Mouse (Mus musculus) midbrain, postnatal 0 days (tissue): Measurements from ENCODE around the gene Patj. TPM values are rescaled to one million over a fixed set of nuclear protein-coding genes. Genes with fewer than 3 reads are reported as not detected.

Source experiments
- ATAC-seq: fragments of 200-750 bp; cut with Nextera tagmentation; 2 replicates; pipeline ENCODE4 v1.8.0; 2017; ENCODE audit warnings: moderate number of reproducible peaks, mild to moderate bottlenecking, moderate TSS enrichment, moderate library complexity; ENCODE audit not compliant: low FRiP score
- DNase-seq: peaks from one replicate; pipeline ENCODE4 v3.0.0-alpha.2; 2015; ENCODE audit warnings: low spot score
- H3K27ac ChIP-seq: fragments of 300-500 bp; sonication (generic); 2 replicates; pipeline ENCODE4 v1.5.1; 2014; ENCODE audit warnings: low read depth, mild to moderate bottlenecking, low read length, mixed read lengths
- H3K27me3 ChIP-seq: fragments of 300-500 bp; sonication (generic); 2 replicates; pipeline ENCODE4 v1.6.1; 2014; ENCODE audit warnings: low read length, control low read depth, mixed read lengths; ENCODE audit not compliant: insufficient read depth
- H3K36me3 ChIP-seq: fragments of 300-500 bp; sonication (generic); 2 replicates; pipeline ENCODE4 v1.6.1; 2014; ENCODE audit warnings: low read length, control low read depth, mixed read lengths; ENCODE audit not compliant: insufficient read depth
- H3K4me1 ChIP-seq: fragments of 300-500 bp; sonication (generic); 2 replicates; pipeline ENCODE4 v1.6.1; 2014; ENCODE audit warnings: mild to moderate bottlenecking, control low read depth, antibody characterized with exemption, low read length, mixed read lengths; ENCODE audit not compliant: insufficient read depth
- H3K4me2 ChIP-seq: fragments of 300-500 bp; sonication (generic); 2 replicates; pipeline ENCODE4 v1.6.1; 2014; ENCODE audit warnings: low read depth, mild to moderate bottlenecking, low read length, mixed read lengths; ENCODE audit not compliant: poor library complexity, severe bottlenecking
- H3K4me3 ChIP-seq: fragments of 300-500 bp; sonication (generic); 2 replicates; pipeline ENCODE4 v1.5.1; 2014; ENCODE audit warnings: low read depth, mild to moderate bottlenecking, low read length, moderate library complexity
- H3K9ac ChIP-seq: fragments of 300-500 bp; sonication (generic); replicated peaks from 2 replicates; pipeline ENCODE4 v1.6.1; 2014; ENCODE audit warnings: mild to moderate bottlenecking, low read length, moderate library complexity, mixed read lengths; ENCODE audit not compliant: poor library complexity, severe bottlenecking
- H3K9me3 ChIP-seq: fragments of 300-500 bp; sonication (generic); 2 replicates; pipeline ENCODE4 v1.6.1; 2016; ENCODE audit warnings: low read length, control low read depth
- CTCF ChIP-seq: IDR thresholded peaks from 2 replicates; pipeline ENCODE4 v1.5.1; 2016; ENCODE audit warnings: antibody characterized with exemption, mild to moderate bottlenecking
- WGBS: fragments of 180-500 bp; shearing (Covaris S2); extraction: QIAGEN DNeasy Blood & Tissue Kit; methylation state at CpG from one replicate; pipeline ENCODE4 v1.1.7; 2014; 5-methylcytosine and 5-hydroxymethylcytosine counted together
- polyA plus RNA-seq: library from polyadenylated mRNA; unstranded; fragments of >200 nt; fragmentation: Nextera tagmentation; extraction: Ambion mirVana; gene quantifications from 2 replicates; pipeline ENCODE4 v1.2.1, GENCODE M21; 2015
- total RNA-seq: library from RNA; depleted of rRNA; stranded (reverse); fragments of >200 nt; gene quantifications from 2 replicates; pipeline ENCODE4 v1.2.3, GENCODE M21; 2014

Patj gene
- total and polyA plus RNA-seq, 2 experiments from 2014 or later, result 6.9 to 16.9 TPM

DNA sequence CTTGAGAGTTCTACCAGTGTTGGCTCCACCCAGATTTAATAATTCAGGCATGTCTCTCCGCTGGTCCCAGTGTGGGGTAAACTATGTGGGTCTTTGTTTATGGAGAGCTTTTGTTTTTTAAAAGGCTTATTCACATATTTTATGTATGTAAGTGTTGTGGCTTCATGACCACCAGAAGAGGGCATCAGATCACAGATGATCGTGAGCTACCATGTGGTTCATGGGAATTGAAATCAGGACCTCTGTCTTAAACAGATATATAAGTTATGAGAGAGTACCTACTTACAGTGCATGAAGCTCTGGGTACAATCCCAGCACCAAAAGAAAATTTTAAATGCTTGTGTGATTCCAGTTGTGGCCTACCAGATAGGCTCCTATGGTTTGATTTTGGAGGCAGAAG, 344.2 kb downstream of the Patj start:
- no peak overlapping the region for H3K27ac ChIP-seq
- ATAC-seq (no peak), DNase-seq (peak; percentile 59)
- no peaks in the 10 kb centered on the region for H3K27me3 ChIP-seq
- no peaks in the 10 kb centered on the region for H3K4me1 ChIP-seq
- no peak overlapping the region for H3K9ac ChIP-seq
- no peaks in the 10 kb centered on the region for H3K36me3 ChIP-seq
- no peaks in the 10 kb centered on the region for H3K9me3 ChIP-seq
- peak; percentile 79 for TF ChIP-seq CTCF
- WGBS, result 32% methylated on average over 2 of the region's 2 CpGs
- H3K4me2 ChIP-seq, result no peak overlapping the region
- no peak overlapping the region for H3K4me3 ChIP-seq

DNA sequence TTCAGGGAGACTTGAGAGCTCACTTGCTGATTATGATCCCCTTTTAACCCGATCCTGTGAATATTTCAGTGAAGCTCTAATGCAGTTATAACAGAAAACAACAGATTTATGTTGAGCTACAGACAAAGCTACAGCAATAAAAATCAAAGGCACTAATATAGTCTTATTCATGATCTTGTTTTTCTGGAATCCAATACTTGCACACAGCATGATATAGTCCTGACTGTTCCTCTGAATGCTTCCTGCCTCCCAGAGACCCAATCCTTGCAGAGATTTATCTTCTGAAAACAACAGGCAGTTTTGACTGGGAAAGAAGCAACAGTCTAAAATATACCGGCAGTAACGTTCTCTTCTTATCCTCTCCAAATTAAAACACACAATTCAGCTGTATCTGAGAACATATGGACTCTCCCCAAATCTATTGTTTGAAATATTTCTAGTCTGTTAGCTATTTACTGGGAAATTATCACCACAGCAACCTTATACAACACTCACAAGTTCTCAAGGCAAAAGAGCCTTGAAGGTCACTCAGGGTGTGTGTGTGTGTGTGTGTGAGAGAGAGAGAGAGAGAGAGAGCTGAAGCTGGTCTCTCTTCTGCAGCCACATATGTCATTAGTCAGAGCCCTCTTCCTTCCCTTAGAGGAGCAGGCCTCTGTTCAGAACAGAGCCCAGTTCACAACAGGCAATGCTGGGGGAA, 347.8 kb downstream of the Patj start:
- H3K4me1 ChIP-seq, result no peaks in the 10 kb centered on the region
- no peak overlapping the region for H3K4me3 ChIP-seq
- ATAC-seq, result no peak
- H3K9ac ChIP-seq, result no peak overlapping the region
- H3K27me3 ChIP-seq, result no peaks in the 10 kb centered on the region
- no peaks in the 10 kb centered on the region for H3K36me3 ChIP-seq
- WGBS, result 61% methylated on average over 3 of the region's 3 CpGs
- H3K4me2 ChIP-seq, result no peak overlapping the region
- no peak overlapping the region for H3K27ac ChIP-seq
- no peak for DNase-seq
- TF ChIP-seq CTCF, result no peak
- no peaks in the 10 kb centered on the region for H3K9me3 ChIP-seq

DNA sequence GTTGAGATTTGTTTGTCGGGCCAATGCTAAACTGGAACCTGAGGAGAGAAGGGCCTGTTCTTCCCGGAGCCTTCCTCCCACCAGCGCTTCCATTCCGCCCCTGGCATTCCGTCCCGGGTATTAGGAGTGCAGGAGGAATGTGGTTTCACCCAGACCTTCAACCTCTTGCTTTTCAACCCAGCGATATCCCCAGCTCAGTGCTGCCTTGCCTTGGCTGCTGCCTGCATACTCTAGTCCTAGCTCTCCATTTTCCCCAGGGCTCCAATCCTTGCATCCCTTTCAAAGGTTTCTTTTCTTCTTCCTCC, 348.3 kb downstream of the Patj start:
- H3K27ac ChIP-seq, result no peak overlapping the region
- WGBS, result 31% methylated on average over 7 of the region's 7 CpGs
- H3K9ac ChIP-seq, result no peak overlapping the region
- H3K36me3 ChIP-seq, result no peaks in the 10 kb centered on the region
- TF ChIP-seq CTCF, result no peak
- no peak for DNase-seq
- no peaks in the 10 kb centered on the region for H3K27me3 ChIP-seq
- H3K4me2 ChIP-seq, result no peak overlapping the region
- H3K4me3 ChIP-seq, result no peak overlapping the region
- H3K4me1 ChIP-seq, result no peaks in the 10 kb centered on the region
- no peaks in the 10 kb centered on the region for H3K9me3 ChIP-seq
- ATAC-seq, result no peak

DNA sequence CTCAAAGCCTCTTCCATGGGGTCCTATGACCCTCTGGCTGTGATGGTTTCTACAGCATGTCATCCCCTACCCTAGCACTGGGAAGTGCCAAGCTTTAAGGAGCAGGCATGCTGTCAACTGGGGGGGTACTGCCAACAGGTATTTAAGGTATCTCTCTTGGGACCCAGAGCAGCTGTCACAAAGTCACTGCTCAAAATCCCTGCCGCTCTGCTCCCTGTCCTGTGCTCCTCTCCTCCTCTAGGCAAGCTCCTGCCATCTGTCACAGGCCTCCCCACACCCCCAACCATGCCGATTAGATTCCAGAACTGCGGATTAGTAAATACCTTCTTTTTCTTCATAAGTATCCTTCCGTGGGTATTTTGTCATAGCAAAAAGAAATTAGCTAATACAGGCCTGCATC, 358.9 kb downstream of the Patj start:
- no peaks in the 10 kb centered on the region for H3K27me3 ChIP-seq
- 71% methylated on average over 4 of the region's 4 CpGs for WGBS
- no peaks in the 10 kb centered on the region for H3K36me3 ChIP-seq
- no peak for TF ChIP-seq CTCF
- H3K9me3 ChIP-seq, result no peaks in the 10 kb centered on the region
- H3K4me3 ChIP-seq, result no peak overlapping the region
- H3K4me2 ChIP-seq, result no peak overlapping the region
- no peak overlapping the region for H3K9ac ChIP-seq
- H3K4me1 ChIP-seq, result peaks cover 6% of the 10 kb centered on the region; the same call in 1 of the 2 replicates
- no peak for DNase-seq
- no peak overlapping the region for H3K27ac ChIP-seq
- no peak for ATAC-seq

DNA sequence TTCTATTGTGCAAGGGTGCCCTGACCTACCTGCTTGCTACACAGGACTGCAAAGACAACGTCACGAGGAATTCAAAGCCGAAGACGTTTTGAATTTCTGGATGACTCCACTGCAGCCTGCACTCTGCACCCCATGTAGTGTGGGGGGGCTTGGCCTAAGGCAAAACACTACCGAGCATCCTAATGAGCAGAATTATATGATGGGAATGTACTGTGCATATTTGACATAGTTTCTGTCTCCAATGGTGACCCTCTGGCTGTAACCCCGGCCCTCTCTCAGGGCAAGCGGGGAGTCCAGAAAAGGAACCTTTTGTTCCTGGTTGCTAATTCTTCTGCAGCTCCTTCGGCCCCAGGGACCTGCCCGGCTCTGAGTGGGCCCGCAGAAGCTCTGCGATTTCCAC, 360.6 kb downstream of the Patj start:
- no peaks in the 10 kb centered on the region for H3K9me3 ChIP-seq
- no peaks in the 10 kb centered on the region for H3K27me3 ChIP-seq
- H3K4me2 ChIP-seq, result no peak overlapping the region
- 14% methylated on average over 11 of the region's 11 CpGs for WGBS
- no peak overlapping the region for H3K9ac ChIP-seq
- no peak for TF ChIP-seq CTCF
- H3K27ac ChIP-seq, result no peak overlapping the region
- no peaks in the 10 kb centered on the region for H3K36me3 ChIP-seq
- no peak for DNase-seq
- H3K4me3 ChIP-seq, result no peak overlapping the region
- ATAC-seq, result no peak
- H3K4me1 ChIP-seq, result peaks cover 6% of the 10 kb centered on the region; the same call in 1 of the 2 replicates

DNA sequence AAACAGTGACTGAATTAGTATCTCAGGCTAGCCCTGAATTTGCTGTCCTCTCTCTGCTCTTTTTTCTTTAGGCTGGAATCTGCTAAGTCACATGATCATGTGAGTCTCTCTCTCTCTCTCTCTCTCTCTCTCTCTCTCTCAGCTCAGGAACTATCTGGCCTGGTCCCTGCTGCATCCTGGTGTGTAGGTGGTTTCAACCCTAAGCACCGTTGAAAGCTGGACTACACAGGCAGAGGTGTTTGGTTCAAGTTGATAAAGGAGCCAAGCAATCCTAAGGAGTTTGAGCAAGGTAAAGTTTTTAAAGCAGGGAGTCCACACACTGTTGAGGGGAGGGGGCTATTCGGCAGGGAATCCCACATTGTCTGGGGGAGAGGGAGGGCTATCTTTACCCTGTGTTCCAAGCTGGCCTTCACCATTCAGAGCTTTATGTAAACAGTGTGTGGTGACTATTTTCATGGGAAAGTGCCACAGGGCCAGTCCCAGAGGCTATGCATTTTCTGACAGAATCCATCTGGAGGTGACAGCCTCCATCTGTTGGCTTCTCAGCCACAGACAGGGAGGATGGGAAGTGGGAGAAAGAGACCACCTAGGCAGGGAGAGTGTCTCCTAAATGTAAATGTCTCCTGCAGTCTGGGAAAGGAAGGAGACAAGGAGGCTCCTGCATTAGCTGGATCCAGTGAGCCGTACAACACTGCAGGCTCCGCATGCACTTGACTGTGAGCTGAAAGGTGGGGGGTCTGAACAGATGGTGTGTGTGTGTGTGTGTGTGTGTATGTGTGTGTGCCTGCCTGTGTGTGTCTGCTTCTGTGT, 362.6 kb downstream of the Patj start:
- Histone ChIP-seq H3K4me1 (peaks cover 6% of the 10 kb centered on the region; the same call in 1 of the 2 replicates), H3K27me3 (no peaks in the 10 kb centered on the region), H3K9me3 (no peaks in the 10 kb centered on the region), H3K27ac (no peak overlapping the region), H3K36me3 (no peaks in the 10 kb centered on the region), H3K4me2 (no peak overlapping the region), H3K9ac (no peak overlapping the region), H3K4me3 (no peak overlapping the region)
- peak; percentile 39; the same call in 1 of the 2 replicates for ATAC-seq
- no peak for TF ChIP-seq CTCF
- DNase-seq, result peak; percentile 46
- WGBS, result 55% methylated on average over 4 of the region's 4 CpGs
